Mouse (Mus musculus) fat pad, adult 2 months (tissue): ENCODE data around the gene Elavl3.

Experiments used
- DNase-seq: peaks from one replicate; pipeline ENCODE4 v3.0.0-alpha.2; 2011; ENCODE audit warnings: low read depth, low spot score; ENCODE audit errors: extremely low read depth

Elavl3 gene

GRCm38 (mm10) chr9:22011055-22011454 lies 40.8 kb downstream of the Elavl3 start:
- no peak for DNase-seq

- no peak for DNase-seq
These were observed 47.3 kb downstream of the Elavl3 start for GRCm38 (mm10) chr9:22004546-22004945.

GRCm38 (mm10) chr9:22003163-22003554 lies 48.7 kb downstream of the Elavl3 start:
- DNase-seq, result no peak

- peak; percentile 95 for DNase-seq
These were observed 49.3 kb downstream of the Elavl3 start, which contains the start of the genes Ccdc151 and Prkcsh for GRCm38 (mm10) chr9:22002194-22003162. Gene Ccdc151, minus strand, starts transcription at chr9:22002634. Gene Prkcsh, plus strand, starts transcription at chr9:22002806.

GRCm38 (mm10) chr9:22001633-22002032 lies 50.2 kb downstream of the Elavl3 start:
- DNase-seq, result no peak

GRCm38 (mm10) chr9:22000296-22000695 lies 51.5 kb downstream of the Elavl3 start:
- DNase-seq, result no peak

- DNase-seq, result no peak
These were observed 55.5 kb downstream of the Elavl3 start for GRCm38 (mm10) chr9:21996178-21996867.

GRCm38 (mm10) chr9:21992227-21992626 lies 59.6 kb downstream of the Elavl3 start:
- DNase-seq, result no peak

GRCm38 (mm10) chr9:21989230-21990110 lies 62.4 kb downstream of the Elavl3 start, which contains the start of gene Rgl3:
Gene Rgl3, minus strand, starts transcription at chr9:21989446.
- DNase-seq, result no peak

GRCm38 (mm10) chr9:21988421-21989101 lies 63.3 kb downstream of the Elavl3 start:
- no peak for DNase-seq

GRCm38 (mm10) chr9:21987592-21988342 lies 64.1 kb downstream of the Elavl3 start:
- no peak for DNase-seq

GRCm38 (mm10) chr9:21983911-21984310 lies 67.9 kb downstream of the Elavl3 start:
- no peak for DNase-seq

- DNase-seq, result no peak
These were observed 73.3 kb downstream of the Elavl3 start for GRCm38 (mm10) chr9:21978398-21979128.

- DNase-seq, result no peak
These were observed 73.9 kb downstream of the Elavl3 start for GRCm38 (mm10) chr9:21977972-21978371.

- DNase-seq, result no peak
These were observed 74.5 kb downstream of the Elavl3 start for GRCm38 (mm10) chr9:21977331-21977730.

GRCm38 (mm10) chr9:21976626-21977175 lies 75.1 kb downstream of the Elavl3 start:
- DNase-seq, result no peak

GRCm38 (mm10) chr9:21969304-21969703 lies 82.5 kb downstream of the Elavl3 start:
- no peak for DNase-seq

- DNase-seq, result no peak
These were observed 82.9 kb downstream of the Elavl3 start for GRCm38 (mm10) chr9:21968883-21969282.
